Mouse (Mus musculus) limb, embryonic 15.5 days (tissue): ENCODE measurements around the gene Cdr2l. TPM values are rescaled to one million over a fixed set of nuclear protein-coding genes. Genes with fewer than 3 reads are reported as not detected.

Experiments used
- ATAC-seq: fragments of 200-750 bp; cut with Nextera tagmentation; 2 replicates; pipeline ENCODE4 v1.8.0; 2017; ENCODE audit warnings: low read depth, moderate TSS enrichment; ENCODE audit not compliant: insufficient number of reproducible peaks, low FRiP score, low TSS enrichment
- H3K27ac ChIP-seq: fragments of 300-500 bp; sonication (generic); 2 replicates; pipeline ENCODE4 v1.5.1; 2015; ENCODE audit warnings: moderate library complexity, mild to moderate bottlenecking, inconsistent platforms
- H3K27me3 ChIP-seq: fragments of 300-500 bp; sonication (generic); 2 replicates; pipeline ENCODE4 v1.6.1; 2015; ENCODE audit warnings: inconsistent platforms
- H3K36me3 ChIP-seq: fragments of 300-500 bp; sonication (generic); 2 replicates; pipeline ENCODE4 v1.6.1; 2015; ENCODE audit warnings: inconsistent platforms
- H3K4me1 ChIP-seq: fragments of 300-500 bp; sonication (generic); 2 replicates; pipeline ENCODE4 v1.6.1; 2015; ENCODE audit warnings: inconsistent platforms
- H3K4me2 ChIP-seq: fragments of 300-500 bp; sonication (generic); 2 replicates; pipeline ENCODE4 v1.6.1; 2015; ENCODE audit warnings: mild to moderate bottlenecking, inconsistent platforms
- H3K4me3 ChIP-seq: fragments of 300-500 bp; sonication (generic); 2 replicates; pipeline ENCODE4 v1.5.1; 2015; ENCODE audit warnings: mild to moderate bottlenecking, inconsistent platforms
- H3K9ac ChIP-seq: fragments of 300-500 bp; sonication (generic); 2 replicates; pipeline ENCODE4 v1.6.1; 2015; ENCODE audit warnings: inconsistent platforms
- H3K9me3 ChIP-seq: fragments of 300-500 bp; sonication (generic); 2 replicates; pipeline ENCODE4 v1.6.1; 2016; ENCODE audit warnings: inconsistent platforms
- WGBS: fragments of 180-500 bp; shearing (Covaris S2); methylation state at CpG from one replicate; pipeline ENCODE4 v1.1.7; 2015; 5-methylcytosine and 5-hydroxymethylcytosine counted together
- polyA plus RNA-seq: library from polyadenylated mRNA; unstranded; fragments of >200 nt; fragmentation: Nextera tagmentation; extraction: Ambion mirVana; gene quantifications from 2 replicates; pipeline ENCODE4 v1.2.1, GENCODE M21; 2015

Gene Cdr2l
- polyA plus RNA-seq, 1 experiment from 2014 or later = 10.8 TPM

DNA sequence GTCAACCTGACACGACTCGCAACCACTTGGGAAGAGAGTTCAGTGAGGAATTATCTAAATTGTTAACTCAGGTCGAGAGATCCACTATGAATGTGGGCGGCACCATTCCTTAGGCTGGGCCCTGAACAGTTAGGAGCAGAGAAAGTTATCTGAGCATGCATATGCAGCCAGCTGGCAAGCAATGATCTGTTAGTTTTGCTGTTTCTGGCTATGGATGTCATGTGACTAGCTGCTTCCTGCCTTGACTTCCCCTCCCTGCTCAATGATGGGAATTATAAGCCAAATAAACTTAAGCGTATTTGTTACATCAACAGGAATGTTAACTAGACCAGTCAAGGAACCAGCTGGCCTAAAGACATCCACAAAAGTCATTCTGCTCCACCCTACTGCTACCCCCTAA, 28.3 kb upstream of the Cdr2l start:
- H3K9me3 ChIP-seq = no peaks in the 10 kb centered on the region
- H3K27me3 ChIP-seq = peaks cover 36% of the 10 kb centered on the region
- H3K27ac ChIP-seq = no peak overlapping the region
- ATAC-seq = no peak
- WGBS = 86% methylated on average over 5 of the region's 5 CpGs
- no peak overlapping the region for H3K4me3 ChIP-seq
- peaks cover 6% of the 10 kb centered on the region; the same call in 1 of the 2 replicates for H3K4me1 ChIP-seq
- H3K36me3 ChIP-seq = no peaks in the 10 kb centered on the region
- no peak overlapping the region for H3K4me2 ChIP-seq
- no peak overlapping the region for H3K9ac ChIP-seq

- Histone ChIP-seq H3K9me3 (no peaks in the 10 kb centered on the region), H3K27ac (no peak overlapping the region), H3K27me3 (peaks cover 33% of the 10 kb centered on the region), H3K4me1 (peaks cover 8% of the 10 kb centered on the region), H3K9ac (no peak overlapping the region), H3K4me2 (no peak overlapping the region), H3K4me3 (no peak overlapping the region), H3K36me3 (no peaks in the 10 kb centered on the region)
- 9% methylated on average over 8 of the region's 8 CpGs for WGBS
- no peak for ATAC-seq
Measured at GRCm38 (mm10) chr11:115354183-115354582, 27.5 kb upstream of the Cdr2l start.

GRCm38 (mm10) chr11:115358468-115358867, 23.2 kb upstream of the Cdr2l start:
- no peak for ATAC-seq
- no peak overlapping the region for H3K4me3 ChIP-seq
- 15% methylated on average over 5 of the region's 5 CpGs for WGBS
- no peaks in the 10 kb centered on the region for H3K36me3 ChIP-seq
- H3K4me2 ChIP-seq = no peak overlapping the region
- H3K4me1 ChIP-seq = peaks cover 11% of the 10 kb centered on the region
- no peaks in the 10 kb centered on the region for H3K9me3 ChIP-seq
- H3K27me3 ChIP-seq = peaks cover 30% of the 10 kb centered on the region
- no peak overlapping the region for H3K27ac ChIP-seq
- no peak overlapping the region for H3K9ac ChIP-seq

DNA sequence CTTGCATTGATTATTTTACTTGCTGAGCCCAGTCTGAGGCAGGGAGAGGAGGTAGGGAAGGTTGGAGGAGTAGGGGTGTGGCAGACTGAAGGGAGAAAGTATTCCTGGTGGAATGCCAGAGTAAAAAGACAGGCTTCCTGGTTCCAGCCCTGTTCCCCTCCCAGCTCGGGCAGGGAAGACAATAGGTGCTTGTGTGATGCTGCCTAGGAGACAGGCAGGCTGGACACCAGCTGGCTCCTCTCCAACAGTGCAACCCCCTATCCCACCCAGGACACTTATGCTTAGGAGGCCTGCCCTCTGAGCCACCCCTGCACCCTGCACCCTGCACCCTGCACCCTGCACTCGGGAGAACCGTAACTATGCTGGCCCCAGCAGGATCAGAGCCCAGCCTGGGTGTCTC, 22.4 kb upstream of the Cdr2l start:
- Histone ChIP-seq H3K4me2 (no peak overlapping the region), H3K9me3 (no peaks in the 10 kb centered on the region), H3K27me3 (peaks cover 34% of the 10 kb centered on the region), H3K27ac (no peak overlapping the region), H3K9ac (no peak overlapping the region), H3K36me3 (no peaks in the 10 kb centered on the region), H3K4me3 (no peak overlapping the region), H3K4me1 (peaks cover 11% of the 10 kb centered on the region)
- ATAC-seq = no peak
- WGBS = 45% methylated on average over 3 of the region's 3 CpGs

DNA sequence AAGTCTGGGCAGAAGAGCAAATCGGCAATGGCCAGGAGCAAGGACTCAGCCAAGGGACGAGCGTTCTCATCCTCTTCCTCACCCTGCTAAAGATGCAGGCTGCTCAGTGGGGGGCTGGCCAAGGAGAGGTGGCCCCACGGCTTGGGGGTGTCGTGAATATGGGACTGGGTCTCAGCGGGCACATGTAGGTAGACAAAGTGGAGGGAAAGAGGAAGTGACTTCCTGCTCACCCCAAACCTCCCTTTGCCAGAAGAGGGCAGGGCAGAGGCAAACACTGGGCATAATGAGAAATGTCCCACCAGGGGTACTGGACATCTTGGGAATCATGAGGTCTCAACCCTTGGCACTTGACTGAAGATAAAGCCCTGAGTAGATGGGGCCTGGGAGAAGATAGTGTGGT, 22.0 kb upstream of the Cdr2l start:
- Histone ChIP-seq H3K9ac (no peak overlapping the region), H3K9me3 (no peaks in the 10 kb centered on the region), H3K4me2 (no peak overlapping the region), H3K27me3 (peaks cover 37% of the 10 kb centered on the region), H3K36me3 (no peaks in the 10 kb centered on the region), H3K4me3 (no peak overlapping the region), H3K27ac (no peak overlapping the region), H3K4me1 (peaks cover 11% of the 10 kb centered on the region)
- WGBS = 74% methylated on average over 6 of the region's 6 CpGs
- ATAC-seq = no peak

DNA sequence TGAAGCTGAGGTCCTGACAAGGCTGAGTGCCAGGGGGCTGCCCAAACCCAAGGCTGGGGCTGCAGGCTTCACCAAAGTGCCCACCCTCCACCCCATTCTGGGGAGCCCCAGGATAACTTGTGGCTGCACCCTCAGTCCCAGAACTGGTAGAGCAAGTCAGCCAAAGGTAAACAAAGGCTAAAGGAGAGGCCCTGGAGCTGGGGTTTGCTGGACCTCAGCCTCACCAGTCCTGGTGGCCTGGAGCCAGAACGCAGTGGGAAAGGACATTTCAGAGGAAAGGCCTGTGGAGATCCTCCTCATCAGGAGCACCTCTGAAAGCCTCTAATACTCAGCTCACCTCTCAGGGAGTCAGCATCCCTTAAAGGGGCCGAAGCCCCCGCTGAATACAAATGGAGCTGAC, 17.6 kb upstream of the Cdr2l start:
- H3K4me2 ChIP-seq = no peak overlapping the region
- peaks cover 17% of the 10 kb centered on the region for H3K4me1 ChIP-seq
- no peaks in the 10 kb centered on the region for H3K36me3 ChIP-seq
- H3K9ac ChIP-seq = no peak overlapping the region
- H3K9me3 ChIP-seq = no peaks in the 10 kb centered on the region
- peaks cover 48% of the 10 kb centered on the region for H3K27me3 ChIP-seq
- 86% methylated on average over 3 of the region's 3 CpGs for WGBS
- H3K27ac ChIP-seq = no peak overlapping the region
- ATAC-seq = no peak
- no peak overlapping the region for H3K4me3 ChIP-seq

DNA sequence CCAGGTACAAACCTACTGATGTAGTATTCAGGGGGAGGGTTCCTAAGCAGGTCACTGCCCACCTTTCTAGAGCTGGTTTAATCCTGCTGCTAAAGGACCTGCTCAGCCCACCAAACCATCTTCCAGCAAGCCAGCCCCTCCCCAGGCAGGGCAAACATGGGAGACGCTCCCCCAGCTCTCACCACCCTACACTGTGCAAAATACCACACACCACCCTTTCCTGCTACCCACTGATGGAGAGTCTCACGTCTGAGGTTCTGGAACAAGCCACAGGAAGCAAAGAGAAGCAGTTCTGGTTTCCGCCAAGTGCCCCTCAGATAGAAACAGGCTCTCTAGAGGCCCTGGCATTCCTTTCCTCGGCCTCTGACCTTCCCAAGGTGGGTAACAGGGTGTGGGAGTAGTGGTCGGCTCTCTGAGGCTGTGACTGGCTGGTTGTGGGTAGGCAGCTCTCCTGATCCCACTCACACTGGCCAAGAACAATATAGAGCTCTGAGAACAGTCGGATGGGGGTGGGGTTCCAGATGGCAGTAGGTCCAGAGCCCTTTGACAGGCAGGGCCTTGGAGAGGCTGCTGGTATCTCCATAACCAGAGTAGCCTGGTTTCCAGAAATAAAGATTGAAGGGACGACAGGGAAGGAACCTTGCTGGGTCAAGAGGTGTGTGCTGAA, 15.5 kb upstream of the Cdr2l start:
- Histone ChIP-seq H3K4me2 (no peak overlapping the region), H3K27me3 (peaks cover 68% of the 10 kb centered on the region), H3K27ac (no peak overlapping the region), H3K36me3 (no peaks in the 10 kb centered on the region), H3K4me1 (peaks cover 14% of the 10 kb centered on the region), H3K9me3 (no peaks in the 10 kb centered on the region), H3K9ac (no peak overlapping the region), H3K4me3 (peak overlapping the region; percentile 40; the same call in 1 of the 2 replicates)
- ATAC-seq = 0 out of 2 replicates have a peak, but pooled peaks have one; percentile 12
- 30% methylated on average over 7 of the region's 7 CpGs for WGBS

DNA sequence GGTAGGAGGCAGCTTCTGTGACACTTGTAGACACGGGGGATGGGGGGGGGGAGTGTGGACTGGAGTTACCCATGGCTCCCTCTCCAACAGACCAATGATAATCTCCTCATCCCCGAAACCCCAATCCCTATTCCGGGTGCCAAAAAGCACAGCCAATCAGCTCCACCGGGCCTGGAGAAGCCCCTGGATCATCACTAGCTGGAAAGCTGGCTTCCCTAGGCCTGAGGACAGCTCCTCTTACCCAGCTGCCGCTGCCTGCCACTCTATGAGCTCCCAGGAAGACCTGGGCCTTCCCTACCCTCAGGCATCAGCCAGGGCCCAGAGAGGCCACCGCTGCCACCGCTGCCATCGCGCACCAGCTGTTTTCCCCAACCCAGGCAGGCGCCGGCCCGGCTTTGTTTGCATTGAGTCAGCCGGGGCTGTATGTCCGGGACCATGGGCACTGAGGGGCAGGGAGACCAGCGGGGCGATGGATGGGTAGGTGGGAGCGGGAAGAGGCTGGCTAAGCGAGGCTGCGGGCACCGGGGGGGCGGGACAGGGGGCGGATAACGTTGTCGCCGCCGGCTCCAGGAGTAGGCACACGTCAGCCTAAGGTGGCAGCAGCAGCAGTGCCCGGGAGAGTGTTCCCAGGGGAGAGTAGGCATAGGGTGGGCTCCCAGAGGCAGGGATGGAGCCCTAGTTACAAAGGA, 14.9 kb upstream of the Cdr2l start:
- Histone ChIP-seq H3K36me3 (no peaks in the 10 kb centered on the region), H3K9me3 (no peaks in the 10 kb centered on the region), H3K27me3 (peaks cover 75% of the 10 kb centered on the region), H3K27ac (no peak overlapping the region), H3K4me3 (peak overlapping the region; percentile 40), H3K4me1 (peaks cover 14% of the 10 kb centered on the region), H3K9ac (no peak overlapping the region), H3K4me2 (peak overlapping the region; percentile 83)
- WGBS = 3% methylated on average over 27 of the region's 28 CpGs
- no peak for ATAC-seq

DNA sequence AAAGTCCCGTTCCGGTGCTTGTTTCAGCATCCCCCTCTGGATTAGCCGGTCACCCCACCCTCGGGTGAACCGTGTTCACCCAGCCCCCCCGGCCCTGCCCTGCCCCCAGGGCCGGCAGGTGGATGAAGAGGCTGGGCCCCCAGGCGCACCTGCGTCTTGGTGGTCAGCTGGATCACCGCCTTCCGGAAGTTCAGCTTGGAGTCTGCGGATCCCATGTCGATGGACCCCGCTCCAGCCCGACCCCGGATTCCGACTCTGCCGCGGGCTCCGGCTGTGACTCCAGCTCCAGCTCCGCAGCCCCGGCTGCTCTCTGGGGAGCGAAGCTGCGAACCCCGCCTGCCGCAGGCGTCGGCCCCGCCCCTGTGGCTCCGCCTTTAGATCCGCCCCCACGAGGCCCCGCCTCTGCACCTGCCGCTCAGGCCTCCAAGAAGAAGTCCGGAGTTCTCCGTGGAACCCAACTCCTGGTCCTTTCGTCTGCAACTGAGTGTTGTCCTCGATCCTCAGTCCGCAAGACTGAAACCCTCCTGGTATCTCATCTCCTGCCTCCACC, 14.2 kb upstream of the Cdr2l start, which contains the start of gene Hid1:
Gene Hid1, minus strand, starts transcription at position 362 of the 550 bp plus-strand sequence.
- Histone ChIP-seq H3K27me3 (peaks cover 79% of the 10 kb centered on the region), H3K4me1 (peaks cover 14% of the 10 kb centered on the region), H3K27ac (no peak within 1 kb of the TSS), H3K9me3 (no peaks in the 10 kb centered on the region), H3K9ac (no peak within 1 kb of the TSS), H3K4me3 (peak within 1 kb of the TSS; percentile 40), H3K36me3 (no peaks in the 10 kb centered on the region), H3K4me2 (peak within 1 kb of the TSS; percentile 83)
- WGBS = under 1% methylated on average over 39 of the region's 39 CpGs
- no peak for ATAC-seq

GRCm38 (mm10) chr11:115370368-115370767, 11.3 kb upstream of the Cdr2l start:
- H3K36me3 ChIP-seq = no peaks in the 10 kb centered on the region
- no peak overlapping the region for H3K4me3 ChIP-seq
- H3K27me3 ChIP-seq = peaks cover 94% of the 10 kb centered on the region
- no peak overlapping the region for H3K4me2 ChIP-seq
- whole genome bisulfite sequencing = 50% methylated on average over 7 of the region's 7 CpGs
- no peaks in the 10 kb centered on the region for H3K9me3 ChIP-seq
- H3K27ac ChIP-seq = no peak overlapping the region
- H3K4me1 ChIP-seq = peaks cover 22% of the 10 kb centered on the region
- H3K9ac ChIP-seq = no peak overlapping the region
- no peak for ATAC-seq

DNA sequence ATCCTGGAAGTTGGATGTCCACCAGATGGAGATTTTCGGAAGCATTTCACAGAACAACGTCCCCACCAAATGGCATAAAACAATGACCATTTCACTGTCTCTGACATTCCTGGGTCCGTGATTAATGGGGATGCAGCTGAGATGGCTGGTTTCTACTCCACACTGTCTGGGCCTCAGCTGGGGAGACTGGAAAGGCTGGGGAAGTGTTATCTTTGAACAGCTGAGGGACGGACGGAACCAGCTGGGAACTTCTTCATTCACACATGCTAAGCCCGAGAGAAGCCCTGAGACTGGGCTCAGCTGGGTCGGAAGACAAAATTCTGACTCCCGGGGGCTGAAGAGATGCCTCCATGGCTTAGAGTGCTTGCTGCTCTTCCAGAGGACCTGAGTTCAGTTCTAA, 10.4 kb upstream of the Cdr2l start:
- H3K4me3 ChIP-seq = no peak overlapping the region
- H3K4me2 ChIP-seq = no peak overlapping the region
- 57% methylated on average over 8 of the region's 8 CpGs for WGBS
- no peaks in the 10 kb centered on the region for H3K9me3 ChIP-seq
- ATAC-seq = no peak
- peaks cover 93% of the 10 kb centered on the region for H3K27me3 ChIP-seq
- no peak overlapping the region for H3K9ac ChIP-seq
- no peaks in the 10 kb centered on the region for H3K36me3 ChIP-seq
- no peak overlapping the region for H3K27ac ChIP-seq
- peaks cover 22% of the 10 kb centered on the region for H3K4me1 ChIP-seq

DNA sequence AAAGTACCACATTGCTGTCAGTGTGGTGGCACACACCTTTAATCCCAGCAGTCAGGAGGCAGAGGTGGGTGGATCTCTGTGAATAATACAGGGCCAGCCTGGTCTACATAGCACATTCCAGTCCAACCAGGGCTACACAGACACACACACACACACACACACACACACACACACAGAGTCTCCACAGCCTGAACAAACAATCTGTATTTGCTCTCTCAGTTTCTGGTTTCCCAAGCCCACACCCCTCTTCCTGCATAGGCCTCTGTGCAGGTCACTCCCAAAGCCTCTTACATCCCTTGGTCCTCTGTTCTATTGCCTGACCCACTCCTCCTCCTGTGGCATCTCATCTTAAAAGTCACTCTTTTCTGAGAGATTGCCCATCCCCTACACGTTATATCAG, 9.7 kb upstream of the Cdr2l start:
- no peak overlapping the region for H3K27ac ChIP-seq
- no peak overlapping the region for H3K4me2 ChIP-seq
- ATAC-seq = no peak
- H3K9ac ChIP-seq = no peak overlapping the region
- H3K9me3 ChIP-seq = no peaks in the 10 kb centered on the region
- H3K4me3 ChIP-seq = no peak overlapping the region
- peaks cover 86% of the 10 kb centered on the region for H3K27me3 ChIP-seq
- H3K4me1 ChIP-seq = peaks cover 17% of the 10 kb centered on the region
- H3K36me3 ChIP-seq = no peaks in the 10 kb centered on the region
- 58% methylated on average over 1 of the region's 1 CpGs for WGBS
